Mouse (Mus musculus) frontal cortex, adult (tissue): ENCODE measurements around the gene Rai1.

Source experiments
- ATAC-seq: cut with Nextera tagmentation; 2 replicates; pipeline ENCODE4 v1.9.2; 2017; ENCODE audit warnings: mild to moderate bottlenecking, moderate library complexity, mixed read lengths; ENCODE audit not compliant: low TSS enrichment

Rai1 gene

GRCm38 (mm10) chr11:60104810-60105592, at the start of gene Rai1:
TSS of gene Rai1 (plus strand) at chr11:60105013.
- ATAC-seq = peak; percentile 25

DNA sequence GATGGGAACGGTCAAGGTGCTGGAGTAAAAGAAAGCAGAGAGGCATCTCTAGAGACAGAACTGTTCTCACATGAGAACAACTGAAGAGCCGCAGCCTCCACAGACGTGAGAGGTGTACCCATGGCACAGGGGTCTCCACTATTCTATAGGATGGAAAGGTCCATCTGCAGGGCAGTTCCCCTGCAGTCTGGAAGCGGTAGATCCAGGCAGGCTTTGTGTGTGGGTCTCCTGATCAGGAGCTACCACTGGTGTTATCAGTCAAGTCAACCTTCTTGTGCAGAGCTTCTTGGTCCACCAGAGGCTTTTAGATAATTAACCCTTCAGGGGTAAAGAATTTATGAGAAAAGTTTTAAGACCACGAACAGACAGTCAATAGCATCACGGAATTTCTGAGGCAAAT, 48.3 kb upstream of the Rai1 start:
- ATAC-seq = no peak

- ATAC-seq = peak; percentile 93
Observed at GRCm38 (mm10) chr11:60057987-60058386, 46.8 kb upstream of the Rai1 start.

DNA sequence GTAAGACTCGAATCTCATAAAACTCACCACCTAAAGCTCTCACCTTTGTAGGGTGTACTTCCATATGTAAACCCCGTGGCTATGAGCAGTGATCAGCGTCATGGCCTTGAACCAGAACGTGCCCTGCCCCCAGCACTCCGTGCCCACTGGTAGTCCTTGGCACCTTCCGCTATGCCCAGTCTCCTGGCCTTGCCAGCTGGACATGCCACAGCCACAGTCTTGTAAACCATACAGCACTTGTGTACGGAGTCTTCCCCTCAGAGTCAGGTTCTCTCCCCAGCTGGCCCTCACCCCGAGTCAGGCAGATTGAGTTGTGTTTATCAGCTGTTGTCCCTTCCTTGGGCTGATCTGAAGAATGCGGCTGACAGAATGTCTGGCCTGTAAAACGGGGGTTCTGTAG, 46.4 kb upstream of the Rai1 start:
- ATAC-seq = no peak

GRCm38 (mm10) chr11:60060026-60060425, 44.8 kb upstream of the Rai1 start:
- no peak for ATAC-seq

GRCm38 (mm10) chr11:60061504-60062006, 43.3 kb upstream of the Rai1 start:
- ATAC-seq = no peak

GRCm38 (mm10) chr11:60065267-60065666, 39.5 kb upstream of the Rai1 start:
- ATAC-seq = no peak

DNA sequence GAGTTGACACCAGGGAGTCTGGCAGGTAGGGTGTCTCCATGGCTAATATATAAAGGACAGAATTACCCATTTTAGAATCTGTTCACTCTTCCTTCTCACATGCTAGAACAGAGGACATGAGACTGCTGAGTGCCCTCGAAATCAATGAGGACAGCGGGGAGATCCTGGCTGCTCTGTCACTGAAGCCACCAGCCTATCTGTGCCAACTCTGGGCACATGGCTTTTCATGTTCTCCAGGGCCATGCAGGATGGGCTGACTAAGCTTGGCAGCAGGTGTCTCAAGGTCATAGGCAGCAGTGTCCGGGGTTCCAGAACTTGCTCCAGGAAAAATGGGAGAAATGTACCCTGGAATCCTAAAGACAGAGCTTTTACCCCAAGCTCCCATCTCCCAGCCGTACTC, 37.2 kb upstream of the Rai1 start:
- no peak for ATAC-seq

DNA sequence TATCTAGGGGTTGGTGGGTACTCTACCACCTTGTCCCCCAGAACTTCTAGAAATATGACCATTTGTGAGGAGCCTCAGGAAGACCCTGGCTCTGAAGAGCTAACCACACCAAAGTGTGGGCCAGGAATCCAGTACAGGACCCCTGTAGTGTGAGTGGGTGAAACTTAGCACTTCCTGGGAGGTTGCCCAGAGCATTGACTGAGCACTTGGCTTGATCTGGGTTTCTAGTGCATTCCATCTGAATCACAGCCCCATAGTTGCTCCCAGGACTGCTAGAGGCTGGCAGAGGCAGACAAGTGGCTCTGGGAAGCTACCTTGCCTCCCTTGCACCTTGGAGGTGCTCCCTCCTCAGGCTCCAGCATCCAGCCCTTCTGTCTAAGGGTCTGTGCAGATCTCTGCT, 36.2 kb upstream of the Rai1 start:
- ATAC-seq = no peak

- peak; percentile 55; the same call in 1 of the 2 replicates for ATAC-seq
Observed at GRCm38 (mm10) chr11:60070599-60070998, 34.2 kb upstream of the Rai1 start.

- no peak for ATAC-seq
Observed at GRCm38 (mm10) chr11:60071221-60071620, 33.6 kb upstream of the Rai1 start.

- no peak for ATAC-seq
Observed at GRCm38 (mm10) chr11:60073121-60073520, 31.7 kb upstream of the Rai1 start.

DNA sequence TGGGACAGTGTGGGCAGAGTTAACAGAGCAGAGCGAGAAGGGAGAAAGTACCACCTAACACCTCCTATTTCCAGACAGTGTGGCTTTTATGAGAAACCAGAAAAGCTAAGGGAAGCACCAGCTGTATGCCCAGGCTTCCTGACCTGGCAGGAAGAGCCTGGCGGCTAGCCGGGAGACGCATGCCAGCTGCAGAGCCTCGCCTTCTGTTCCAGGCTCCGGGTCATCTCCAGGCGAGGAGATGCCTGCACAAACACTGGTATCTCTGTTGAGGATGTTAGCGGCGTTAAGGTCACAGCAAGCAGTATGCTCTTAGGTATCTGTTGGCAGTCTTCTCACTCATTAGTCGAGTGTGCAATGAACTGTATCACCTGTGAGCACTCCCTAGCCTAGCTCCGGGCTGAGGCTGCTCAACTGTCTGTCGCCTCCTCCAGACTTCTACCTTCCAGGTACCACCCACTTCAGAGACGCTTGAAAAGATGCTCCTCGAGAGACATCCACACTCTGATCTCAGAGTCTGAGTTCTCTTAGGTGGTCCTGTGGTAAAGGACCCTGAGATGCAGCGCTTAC, 30.8 kb upstream of the Rai1 start:
- ATAC-seq = peak; percentile 60

- no peak for ATAC-seq
Observed at GRCm38 (mm10) chr11:60076183-60076582, 28.6 kb upstream of the Rai1 start.

DNA sequence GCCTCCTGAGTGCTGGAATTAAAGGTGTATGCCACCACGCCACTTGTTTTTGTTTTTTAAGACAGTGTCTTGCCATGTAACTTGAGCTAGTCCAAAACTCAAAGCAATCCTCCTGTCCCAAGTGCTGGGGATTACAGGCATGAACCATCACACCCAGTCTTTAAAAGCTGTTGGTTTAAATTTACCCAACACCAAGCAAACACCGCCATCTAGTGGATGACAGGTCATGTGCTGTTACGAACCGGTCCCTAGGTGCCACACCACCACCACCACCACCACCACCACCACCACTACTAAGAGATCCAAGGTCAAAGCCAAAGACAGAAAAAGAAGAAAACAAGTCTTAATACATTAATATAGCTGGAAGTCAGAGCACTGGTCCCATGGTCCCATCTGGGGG, 28.0 kb upstream of the Rai1 start:
- peak; percentile 79; the same call in 1 of the 2 replicates for ATAC-seq

- no peak for ATAC-seq
Observed at GRCm38 (mm10) chr11:60084589-60084988, 20.2 kb upstream of the Rai1 start.

DNA sequence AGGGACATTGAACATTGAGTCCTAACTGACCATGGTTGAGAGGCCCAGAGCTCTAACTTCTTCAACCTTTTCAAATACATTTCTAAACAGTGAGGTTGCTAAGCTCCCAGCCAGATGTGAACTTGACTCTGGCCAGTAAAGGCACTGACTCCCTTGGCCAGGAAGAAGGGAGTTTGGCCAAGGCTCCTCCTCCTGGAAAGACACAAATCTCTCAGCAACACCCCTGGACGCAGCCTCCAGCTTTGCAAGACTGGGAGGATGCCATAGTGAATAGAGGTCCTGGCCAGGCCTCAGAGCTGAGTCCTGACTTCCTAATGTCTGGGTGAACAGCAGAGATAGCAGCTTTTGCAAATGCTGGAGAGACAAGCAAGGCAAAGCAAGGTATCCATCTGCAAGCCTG, 18.1 kb upstream of the Rai1 start:
- ATAC-seq = no peak

DNA sequence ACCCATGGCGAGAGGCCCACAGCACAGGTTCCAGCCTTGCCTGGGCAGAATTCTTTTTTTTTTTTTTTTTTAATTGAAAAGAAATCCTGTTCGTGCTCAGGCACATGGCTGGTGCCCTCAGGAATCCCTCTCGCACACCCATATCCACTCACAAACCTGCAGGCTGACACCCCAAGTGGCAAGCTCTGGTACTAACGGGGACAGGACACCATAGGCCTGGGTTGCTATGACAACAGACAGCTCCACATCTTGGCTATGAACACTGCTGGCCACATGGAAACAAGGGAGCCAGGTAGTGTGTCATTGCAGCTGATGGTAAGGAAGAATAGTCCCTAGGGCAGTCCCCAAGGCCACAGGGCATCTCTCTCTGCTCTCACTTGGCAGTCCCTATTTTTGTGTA, 15.9 kb upstream of the Rai1 start:
- ATAC-seq = peak; percentile 81

- peak; percentile 35; the same call in 1 of the 2 replicates for ATAC-seq
Observed at GRCm38 (mm10) chr11:60090696-60091421, 14.0 kb upstream of the Rai1 start.

DNA sequence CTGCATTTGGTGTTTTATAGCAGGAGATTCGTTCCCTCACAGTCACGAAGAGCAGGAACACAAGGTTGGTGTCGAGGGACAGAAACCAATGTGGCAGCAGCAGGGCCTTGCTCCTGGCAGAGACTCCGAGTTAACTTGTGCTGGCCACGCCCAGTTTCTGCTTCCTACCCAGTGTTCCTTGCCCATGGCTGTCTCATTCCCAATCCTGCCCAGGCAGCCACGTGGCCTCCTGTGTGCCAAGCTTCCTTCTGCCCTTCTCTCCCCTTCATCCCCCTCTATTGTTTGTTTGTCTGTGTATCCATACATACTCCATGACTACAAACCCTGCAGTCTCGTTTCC, 13.4 kb upstream of the Rai1 start:
- 0 out of 2 replicates have a peak, but pooled peaks have one; percentile 11 for ATAC-seq

DNA sequence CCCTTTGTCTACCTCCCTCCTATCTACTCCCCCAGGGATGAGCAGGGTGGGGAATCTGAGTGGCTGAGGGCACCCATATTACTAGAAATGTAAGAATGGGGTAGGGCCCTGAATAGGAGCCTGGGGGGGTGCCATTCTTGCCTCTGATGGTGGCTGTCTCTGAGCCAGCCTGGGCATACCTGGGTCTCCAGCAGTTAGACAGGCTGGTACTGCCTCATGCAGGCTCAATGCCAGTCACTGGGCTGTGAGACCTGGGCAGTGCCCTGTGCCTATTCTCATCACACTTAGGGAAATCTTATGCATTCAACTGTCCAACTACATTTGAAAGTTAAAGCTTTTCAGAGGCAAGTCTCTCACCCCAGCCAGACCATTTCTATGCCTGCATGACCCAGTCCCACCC, 11.6 kb upstream of the Rai1 start:
- no peak for ATAC-seq

GRCm38 (mm10) chr11:60093984-60094587, 10.7 kb upstream of the Rai1 start:
- ATAC-seq = no peak
